Mouse (Mus musculus): ENCODE measurements around the gene Olfr476.
"Not testable (repeated sequence)": the region's sequence is repeated elsewhere in the genome, so short reads cannot be mapped to it uniquely, and the experiment has no call there.

The Olfr476 gene

GRCm38 (mm10) chr7:107964503-107964902 lies at the start of gene Olfr476:
Olfr476 (plus strand) TSS chr7:107964803.
- in situ Hi-C loops (cut with MboI, MseI): no loop called here

- in situ Hi-C loops (cut with MboI, MseI): no loop called here
Measured at GRCm38 (mm10) chr7:107930146-107930545, 34.5 kb upstream of the Olfr476 start, which contains the start of gene Olfr473. Olfr473 (plus strand) TSS chr7:107930446.

- in situ Hi-C loops (cut with MboI, MseI): not testable (repeated sequence)
Measured at GRCm38 (mm10) chr7:107952539-107952938, 12.1 kb upstream of the Olfr476 start.

GRCm38 (mm10) chr7:107954343-107954742 lies 10.3 kb upstream of the Olfr476 start, which contains the start of gene Olfr474:
Olfr474 (plus strand) TSS chr7:107954643.
- in situ Hi-C loops (cut with MboI, MseI): no loop called here

- in situ Hi-C loops (cut with MboI, MseI): no loop called here
Measured at GRCm38 (mm10) chr7:107986393-107986792, 21.8 kb downstream of the Olfr476 start, which contains the start of gene Olfr477. Olfr477 (plus strand) TSS chr7:107986693.

GRCm38 (mm10) chr7:108014256-108014655 lies 49.7 kb downstream of the Olfr476 start:
- in situ Hi-C loops (cut with MboI, MseI): not testable (repeated sequence)

All from T-helper 17 cell (primary cell).